Mouse (Mus musculus) small intestine, adult 2 months (tissue): ENCODE results near the gene Tarm1.

Experiments used
- CTCF ChIP-seq: fragments of 200-500 bp; IDR thresholded peaks from 2 replicates; pipeline ENCODE4 v1.5.1; 2012; ENCODE audit warnings: low read depth, mild to moderate bottlenecking, control low read depth, inconsistent platforms, low read length, moderate library complexity, mixed read lengths; ENCODE audit not compliant: insufficient replicate concordance, insufficient read length; ENCODE audit errors: extremely low read depth
- POLR2A ChIP-seq: fragments of 200-500 bp; IDR thresholded peaks from 2 replicates; pipeline ENCODE4 v1.6.1; 2012; ENCODE audit warnings: low read depth, mild to moderate bottlenecking, control low read depth, inconsistent platforms, low read length, moderate library complexity

- TF ChIP-seq CTCF (no peak), POLR2A (no peak)
Measured at GRCm38 (mm10) chr7:3451161-3451560, 51.3 kb downstream of the Tarm1 start.
